Mouse (Mus musculus): ENCODE results near the gene Cpsf4l. TPM values are rescaled to one million over a fixed set of nuclear protein-coding genes. Genes with fewer than 3 reads are reported as not detected.

The Cpsf4l gene
- total RNA-seq (2021) (1 to 10 TPM in 1 of 2 experiments, under 1 TPM in 1; 0.46 to 1.2 TPM), polyA plus RNA-seq (2012; rRNA removed) (0.09 TPM in 1 of 2 replicates, not detected in the other)
- long read RNA-seq: 0 reads

GRCm38 (mm10) chr11:113709731-113710256 is at the start of gene Cpsf4l:
Gene Cpsf4l, minus strand, starts transcription at chr11:113710017.
- DNase-seq: no peak

- DNase-seq: no peak
These were observed 49.0 kb upstream of the Cpsf4l start for GRCm38 (mm10) chr11:113758851-113759250.

- no peak for DNase-seq
These were observed 46.8 kb upstream of the Cpsf4l start for GRCm38 (mm10) chr11:113756578-113756977.

GRCm38 (mm10) chr11:113755878-113756277 is 46.1 kb upstream of the Cpsf4l start:
- no peak for DNase-seq

- no peak for DNase-seq
These were observed 45.0 kb upstream of the Cpsf4l start for GRCm38 (mm10) chr11:113754845-113755244.

GRCm38 (mm10) chr11:113752685-113753430 is 43.0 kb upstream of the Cpsf4l start:
- DNase-seq: no peak

- DNase-seq: no peak
These were observed 42.4 kb upstream of the Cpsf4l start for GRCm38 (mm10) chr11:113752158-113752661.

GRCm38 (mm10) chr11:113751484-113752084 is 41.8 kb upstream of the Cpsf4l start, which contains the start of gene Cdc42ep4:
Gene Cdc42ep4, minus strand, starts transcription at chr11:113751881.
- peak; percentile 94 for DNase-seq

- DNase-seq: peak; percentile 91
These were observed 41.0 kb upstream of the Cpsf4l start for GRCm38 (mm10) chr11:113750571-113751483.

- DNase-seq: peak; percentile 73
These were observed 40.0 kb upstream of the Cpsf4l start for GRCm38 (mm10) chr11:113749749-113750351.

- peak; percentile 87 for DNase-seq
These were observed 39.1 kb upstream of the Cpsf4l start for GRCm38 (mm10) chr11:113748797-113749521.

- no peak for DNase-seq
These were observed 38.0 kb upstream of the Cpsf4l start for GRCm38 (mm10) chr11:113747725-113748380.

GRCm38 (mm10) chr11:113747056-113747455 is 37.2 kb upstream of the Cpsf4l start:
- DNase-seq: peak; percentile 65

GRCm38 (mm10) chr11:113745961-113746360 is 36.1 kb upstream of the Cpsf4l start:
- peak; percentile 78 for DNase-seq

- no peak for DNase-seq
These were observed 33.2 kb upstream of the Cpsf4l start for GRCm38 (mm10) chr11:113742998-113743397.

- peak; percentile 36 for DNase-seq
These were observed 30.3 kb upstream of the Cpsf4l start for GRCm38 (mm10) chr11:113740100-113740499.

- DNase-seq: peak; percentile 60
These were observed 29.4 kb upstream of the Cpsf4l start for GRCm38 (mm10) chr11:113739213-113739612.

- no peak for DNase-seq
These were observed 28.1 kb upstream of the Cpsf4l start for GRCm38 (mm10) chr11:113737912-113738311.

GRCm38 (mm10) chr11:113737553-113737854 is 27.7 kb upstream of the Cpsf4l start:
- DNase-seq: no peak

- DNase-seq: no peak
These were observed 27.2 kb upstream of the Cpsf4l start for GRCm38 (mm10) chr11:113736848-113737552.

All from adrenal gland, adult 2 months (tissue).